Mouse (Mus musculus) liver, embryonic 11.5 days (tissue): Measurements from ENCODE around the gene Olfr782. TPM values are rescaled to one million over a fixed set of nuclear protein-coding genes. Genes with fewer than 3 reads are reported as not detected.
"Not testable (repeated sequence)": the region's sequence is repeated elsewhere in the genome, so short reads cannot be mapped to it uniquely, and the experiment has no call there.

Experiments used
- ATAC-seq: fragments of 200-750 bp; cut with Nextera tagmentation; replicated peaks from 2 replicates; pipeline ENCODE4 v1.8.0; 2017; ENCODE audit warnings: moderate number of reproducible peaks, mild to moderate bottlenecking, moderate TSS enrichment, moderate library complexity; ENCODE audit not compliant: low FRiP score
- DNase-seq: peaks from one replicate; pipeline ENCODE4 v3.0.0-alpha.2; 2017; ENCODE audit warnings: low spot score
- H3K27ac ChIP-seq: fragments of 300-500 bp; sonication (generic); 2 replicates; pipeline ENCODE4 v1.5.1; 2014; ENCODE audit warnings: mild to moderate bottlenecking, low read depth, low read length, control low read depth
- H3K27me3 ChIP-seq: fragments of 300-500 bp; sonication (generic); replicated peaks from 2 replicates; pipeline ENCODE4 v1.6.1; 2014; ENCODE audit warnings: low read length, mixed read lengths; ENCODE audit not compliant: control insufficient read depth, insufficient read depth
- H3K36me3 ChIP-seq: fragments of 300-500 bp; sonication (generic); 2 replicates; pipeline ENCODE4 v1.6.1; 2014; ENCODE audit warnings: mild to moderate bottlenecking, low read length, moderate library complexity, mixed read lengths; ENCODE audit not compliant: control insufficient read depth, insufficient read depth
- H3K4me1 ChIP-seq: fragments of 300-500 bp; sonication (generic); replicated peaks from 2 replicates; pipeline ENCODE4 v1.6.1; 2014; ENCODE audit warnings: low read length, mixed read lengths; ENCODE audit not compliant: control insufficient read depth, insufficient read depth
- H3K4me2 ChIP-seq: fragments of 300-500 bp; sonication (generic); 2 replicates; pipeline ENCODE4 v1.6.1; 2014; ENCODE audit warnings: mild to moderate bottlenecking, control low read depth, moderate library complexity
- H3K4me3 ChIP-seq: fragments of 300-500 bp; sonication (generic); 2 replicates; pipeline ENCODE4 v1.5.1; 2014; ENCODE audit warnings: low read depth, low read length, control low read depth
- H3K9ac ChIP-seq: fragments of 300-500 bp; sonication (generic); 2 replicates; pipeline ENCODE4 v1.6.1; 2014; ENCODE audit warnings: low read depth, low read length, control low read depth
- H3K9me3 ChIP-seq: fragments of 300-500 bp; sonication (generic); 2 replicates; pipeline ENCODE4 v1.6.1; 2016; ENCODE audit warnings: low read length, inconsistent platforms, mixed read lengths; ENCODE audit not compliant: control insufficient read depth
- WGBS: fragments of 180-500 bp; shearing (Covaris S2); extraction: QIAGEN DNeasy Blood & Tissue Kit; methylation state at CpG from one replicate; pipeline ENCODE4 v1.1.7; 2014; 5-methylcytosine and 5-hydroxymethylcytosine counted together
- polyA plus RNA-seq: library from polyadenylated mRNA; unstranded; fragments of >200 nt; fragmentation: Nextera tagmentation; extraction: Ambion mirVana; gene quantifications from 2 replicates; pipeline ENCODE4 v1.2.1, GENCODE M21; 2014

Olfr782 gene
- polyA plus RNA-seq, result not detected in 2 replicates

DNA sequence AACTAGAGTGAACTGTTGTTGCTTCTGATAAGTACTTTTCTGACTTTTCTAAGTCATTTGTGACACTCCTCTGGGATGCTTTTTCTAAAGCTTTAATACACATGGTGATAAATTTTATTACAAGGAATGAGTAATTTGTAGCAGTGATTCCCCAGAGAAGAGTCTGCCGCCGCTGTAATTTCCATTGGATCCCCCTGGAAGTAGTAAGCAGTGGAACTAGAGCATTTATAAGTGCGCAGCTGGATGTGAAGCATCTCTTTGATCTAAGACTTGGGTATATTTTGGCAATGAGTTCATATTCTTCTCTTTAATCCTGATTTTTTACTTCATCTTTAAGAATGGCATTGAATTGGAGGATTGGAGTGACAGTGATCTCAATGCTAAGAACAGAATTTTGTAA is at the start of gene Olfr782:
Gene Olfr782, plus strand, starts transcription at position 301 of the 400 bp plus-strand sequence.
- H3K36me3 ChIP-seq, result no peaks in the 10 kb centered on the region
- no peaks in the 10 kb centered on the region for H3K27me3 ChIP-seq
- ATAC-seq (no peak), DNase-seq (no peak)
- WGBS, result 82% methylated on average over 3 of the region's 3 CpGs
- H3K27ac ChIP-seq, result no peak within 1 kb of the TSS
- H3K9me3 ChIP-seq, result no peaks in the 10 kb centered on the region
- H3K9ac ChIP-seq, result no peak within 1 kb of the TSS
- H3K4me1 ChIP-seq, result no peaks in the 10 kb centered on the region
- H3K4me2 ChIP-seq, result no peak within 1 kb of the TSS
- H3K4me3 ChIP-seq, result no peak within 1 kb of the TSS

DNA sequence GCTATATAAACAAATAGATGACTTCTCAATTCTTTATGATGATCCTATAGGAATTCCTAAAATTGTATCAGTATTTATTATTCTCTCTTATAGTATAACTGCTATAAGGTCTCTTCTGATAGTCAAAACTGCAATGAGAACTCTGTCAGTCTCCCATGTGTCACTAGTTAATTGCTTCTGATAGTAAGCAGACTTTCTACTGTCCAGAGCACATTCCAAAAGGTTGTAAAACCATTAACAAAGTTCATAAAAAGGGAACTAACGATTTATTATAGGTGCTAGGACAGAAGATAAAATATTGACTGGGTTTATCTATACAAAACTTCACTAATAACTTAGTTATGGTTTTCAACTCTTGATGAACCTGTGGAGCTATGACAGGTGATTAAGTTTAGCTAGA is 35.7 kb upstream of the Olfr782 start:
- not testable (repeated sequence) for H3K4me3 ChIP-seq, H3K27ac ChIP-seq, H3K9me3 ChIP-seq, H3K36me3 ChIP-seq, H3K4me1 ChIP-seq, H3K9ac ChIP-seq, DNase-seq, H3K27me3 ChIP-seq, H3K4me2 ChIP-seq, ATAC-seq
- 50% methylated on average over 1 of the region's 1 CpGs for WGBS

DNA sequence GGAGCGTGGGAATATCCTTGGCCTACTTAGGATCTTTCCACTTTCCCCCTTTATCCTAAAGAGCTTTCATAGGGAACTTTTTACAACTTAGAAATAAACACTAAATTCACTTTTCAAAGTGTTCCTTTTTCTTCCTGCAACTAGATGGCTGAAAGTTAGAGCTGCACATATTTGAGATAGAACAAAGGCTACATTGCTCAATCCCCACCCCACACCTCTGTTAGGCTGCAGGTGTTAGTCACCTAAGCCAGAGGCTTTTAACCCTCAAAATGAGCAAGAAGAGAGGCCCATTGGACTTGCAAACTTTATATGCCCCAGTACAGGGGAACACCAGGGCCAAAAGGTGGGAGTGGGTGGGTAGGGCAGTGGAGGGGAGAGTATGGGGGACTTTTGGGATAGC is 35.1 kb upstream of the Olfr782 start:
- H3K27me3 ChIP-seq, DNase-seq, H3K4me3 ChIP-seq, H3K4me2 ChIP-seq, H3K9ac ChIP-seq, H3K27ac ChIP-seq, H3K9me3 ChIP-seq, H3K4me1 ChIP-seq, H3K36me3 ChIP-seq, ATAC-seq: not testable (repeated sequence)
- no CpG with 5 or more reads among the region's 1 CpGs for WGBS

DNA sequence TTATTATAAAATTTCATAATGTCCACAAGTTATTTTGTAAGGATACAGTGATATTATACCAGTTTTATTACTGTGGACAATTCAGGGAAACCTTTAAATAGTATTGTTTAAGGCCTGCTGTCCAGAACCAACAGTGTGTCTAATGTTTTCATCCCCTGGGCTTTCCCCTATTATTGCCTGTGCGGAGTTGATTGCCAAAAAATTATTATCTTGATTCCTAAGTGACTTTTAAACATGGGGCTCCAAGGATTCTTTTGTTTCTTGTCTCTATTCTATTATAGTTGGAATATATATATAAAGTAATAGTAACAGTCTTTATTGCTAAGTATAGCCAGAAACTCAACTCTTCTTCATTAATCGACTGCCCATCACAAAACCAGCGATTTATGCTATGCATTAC is 30.8 kb upstream of the Olfr782 start, which contains the start of gene Olfr780:
Gene Olfr780, plus strand, starts transcription at position 301 of the 400 bp plus-strand sequence.
- H3K4me2 ChIP-seq, result no peak within 1 kb of the TSS
- H3K9ac ChIP-seq, result no peak within 1 kb of the TSS
- DNase-seq (no peak), ATAC-seq (no peak)
- H3K9me3 ChIP-seq, result no peaks in the 10 kb centered on the region
- 71% methylated on average over 3 of the region's 3 CpGs for WGBS
- no peak within 1 kb of the TSS for H3K27ac ChIP-seq
- no peaks in the 10 kb centered on the region for H3K36me3 ChIP-seq
- H3K4me1 ChIP-seq, result no peaks in the 10 kb centered on the region
- no peak within 1 kb of the TSS for H3K4me3 ChIP-seq
- no peaks in the 10 kb centered on the region for H3K27me3 ChIP-seq

DNA sequence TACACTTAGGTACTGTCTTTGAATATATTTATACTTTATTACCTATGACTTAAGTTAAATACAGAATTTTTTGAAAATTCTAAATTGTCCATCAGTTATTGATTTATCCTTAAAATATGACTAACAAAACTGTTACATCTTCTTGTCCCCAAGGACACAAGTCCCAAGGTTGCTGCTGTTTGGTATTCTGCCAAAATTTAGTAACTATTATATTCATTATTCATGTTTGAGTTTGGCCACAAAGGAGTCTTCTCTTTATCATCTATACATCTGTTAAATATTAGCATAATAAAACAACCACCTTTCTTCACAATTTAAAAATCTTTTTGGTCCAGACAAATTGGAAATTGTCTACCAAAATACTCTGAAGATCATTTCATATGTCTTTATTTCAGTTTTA is 20.1 kb upstream of the Olfr782 start, which contains the start of gene Olfr781:
Gene Olfr781, plus strand, starts transcription at position 301 of the 400 bp plus-strand sequence.
- Histone ChIP-seq H3K4me2 (no peak within 1 kb of the TSS), H3K4me1 (no peaks in the 10 kb centered on the region), H3K36me3 (no peaks in the 10 kb centered on the region), H3K4me3 (no peak within 1 kb of the TSS), H3K27ac (no peak within 1 kb of the TSS), H3K9ac (no peak within 1 kb of the TSS), H3K9me3 (no peaks in the 10 kb centered on the region), H3K27me3 (no peaks in the 10 kb centered on the region)
- DNase-seq (no peak), ATAC-seq (no peak)

DNA sequence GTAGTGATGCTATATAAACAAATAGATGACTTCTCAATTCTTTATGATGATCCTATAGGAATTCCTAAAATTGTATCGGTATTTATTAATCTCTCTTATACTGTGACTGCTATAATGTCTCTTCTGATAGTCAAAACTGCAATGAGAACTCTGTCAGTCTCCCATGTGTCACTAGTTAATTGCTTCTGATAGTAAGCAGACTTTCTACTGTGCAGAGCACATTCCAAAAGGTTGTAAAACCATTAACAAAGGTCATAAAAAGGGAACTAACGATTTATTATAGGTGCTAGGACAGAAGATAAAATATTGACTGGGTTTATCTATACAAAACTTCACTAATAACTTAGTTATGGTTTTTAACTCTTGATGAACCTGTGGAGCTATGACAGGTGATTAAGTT is 3.8 kb downstream of the Olfr782 start:
- H3K27ac ChIP-seq, H3K4me3 ChIP-seq, H3K4me2 ChIP-seq, ATAC-seq, H3K9ac ChIP-seq, H3K9me3 ChIP-seq, H3K4me1 ChIP-seq, H3K27me3 ChIP-seq, DNase-seq, H3K36me3 ChIP-seq: not testable (repeated sequence)
- WGBS, result 58% methylated on average over 2 of the region's 2 CpGs

DNA sequence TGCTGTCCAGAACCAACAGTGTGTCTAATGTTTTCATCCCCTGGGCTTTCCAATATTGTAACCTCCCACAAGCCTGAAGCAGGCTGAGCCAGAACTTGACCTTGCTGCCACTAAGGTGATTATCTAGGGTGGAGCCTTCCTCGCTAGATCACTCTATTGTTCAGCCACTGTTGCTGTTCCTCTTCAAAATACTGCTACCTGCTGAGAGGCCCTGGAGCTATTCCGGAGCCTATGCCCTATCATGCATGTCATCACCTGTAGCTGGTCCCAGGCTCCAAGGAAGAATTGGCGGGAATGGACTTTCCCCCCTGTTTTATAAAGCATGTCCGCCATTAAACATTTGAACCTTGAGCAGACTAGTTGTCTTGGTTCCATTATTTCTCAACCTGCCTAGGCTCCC is 7.8 kb downstream of the Olfr782 start:
- not testable (repeated sequence) for H3K9ac ChIP-seq
- whole genome bisulfite sequencing, result 82% methylated on average over 4 of the region's 4 CpGs

DNA sequence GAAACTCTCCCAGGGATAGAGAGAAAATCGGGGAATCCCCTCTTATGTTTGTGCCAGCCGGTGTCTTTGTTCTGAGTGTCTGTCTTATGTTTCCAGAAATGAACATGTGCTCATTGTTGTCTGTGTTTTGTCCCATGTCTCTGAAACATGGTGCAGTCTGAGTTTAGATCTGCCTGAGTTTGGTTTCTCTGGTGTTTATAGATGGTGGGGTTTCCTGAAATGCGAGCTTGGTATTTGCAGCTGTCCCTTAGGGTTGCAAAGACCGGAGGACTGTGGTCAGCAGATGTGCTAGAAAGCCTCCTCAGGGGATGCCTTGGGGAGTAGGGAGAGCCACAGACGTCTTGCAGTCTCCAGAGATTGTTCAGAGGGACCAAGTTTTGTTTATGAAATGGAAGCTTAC is 8.7 kb downstream of the Olfr782 start:
- Histone ChIP-seq H3K4me1 (no peaks in the 10 kb centered on the region), H3K9me3 (no peaks in the 10 kb centered on the region; the same call in 1 of the 2 replicates), H3K27ac (no peak overlapping the region), H3K36me3 (no peaks in the 10 kb centered on the region), H3K4me3 (no peak overlapping the region), H3K27me3 (no peaks in the 10 kb centered on the region), H3K9ac (no peak overlapping the region), H3K4me2 (no peak overlapping the region)
- 77% methylated on average over 5 of the region's 5 CpGs for WGBS
- DNase-seq, result no peak
- no peak for ATAC-seq

More for the DNA sequence above, 7.8 kb downstream of the Olfr782 start:
- ATAC-seq, H3K27me3 ChIP-seq, H3K27ac ChIP-seq, H3K9me3 ChIP-seq, H3K4me2 ChIP-seq, H3K4me1 ChIP-seq, DNase-seq, H3K36me3 ChIP-seq, H3K4me3 ChIP-seq: not testable (repeated sequence)

DNA sequence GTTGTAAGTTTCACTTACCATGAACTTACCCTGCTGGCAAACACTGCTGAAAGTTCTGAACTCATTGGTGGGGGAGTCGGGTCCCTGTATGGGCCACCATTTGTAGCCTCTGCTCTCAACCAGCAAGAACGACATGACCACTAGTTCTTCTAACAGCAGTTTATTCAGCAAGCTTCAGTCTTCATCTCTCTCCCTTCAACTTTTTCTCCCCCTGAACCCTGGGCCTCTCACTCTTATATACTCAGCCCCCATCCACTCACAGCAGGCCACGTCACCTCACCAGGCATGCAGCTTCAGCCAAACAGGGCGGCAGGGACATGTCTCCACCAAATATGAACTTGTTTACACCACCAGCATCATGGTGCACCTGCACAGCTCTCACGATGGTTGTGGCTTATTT is 25.4 kb downstream of the Olfr782 start:
- ATAC-seq, H3K27me3 ChIP-seq, DNase-seq, H3K36me3 ChIP-seq, H3K4me3 ChIP-seq, H3K9ac ChIP-seq, H3K27ac ChIP-seq, H3K4me2 ChIP-seq, H3K9me3 ChIP-seq, H3K4me1 ChIP-seq: not testable (repeated sequence)
- WGBS, result 90% methylated on average over 5 of the region's 5 CpGs
